14 mouse cellular contexts compared by ENCODE assay signal in the genomic region with DNA sequence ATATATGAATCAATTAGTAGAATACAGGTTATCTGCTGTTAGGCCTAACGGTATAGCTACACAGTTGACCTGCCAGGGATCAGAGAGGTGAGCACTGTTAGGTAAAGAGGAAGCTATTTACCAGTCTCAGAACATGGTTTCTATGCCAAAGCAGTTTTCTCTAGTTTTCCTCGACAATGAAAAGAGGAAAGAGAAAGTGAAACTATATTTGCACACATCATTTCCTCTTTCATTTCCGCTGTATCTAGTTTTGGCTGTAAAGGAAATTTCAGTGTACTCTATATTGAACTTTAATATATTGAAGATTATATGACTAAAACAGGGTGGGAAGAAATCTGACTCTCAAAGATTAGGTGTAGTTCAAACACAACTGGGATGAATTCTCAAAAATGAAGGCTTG.
A peak's percentile ranks its signal among the peaks of the same experiment; 100 is the strongest.
DNase-seq lines count a peak whose midpoint lies in the region; ATAC-seq lines count a peak whose summit lies in the region.
"Had no signal": no experiment of that assay in that cellular context is flagged by ENCODE, and none has a peak within 500 bp of the region (broad histone marks: within the 10 kb centered on the region; RNA-seq: fewer than 3 reads in every experiment).

No protein-coding gene starts in this region.

- no peak for DNase-seq in liver, embryonic 11.5 days (ENCODE audit: low spot score)
- peak; percentile 70 for DNase-seq in naive thymus-derived CD4-positive, alpha-beta T cell, adult 2 months (ENCODE audit: low read depth)
- DNase-seq in forebrain, embryonic 14.5 days (ENCODE audit: low spot score) = no peak
- no peak for DNase-seq in ovary, postnatal 36 days (ENCODE audit: low spot score)
- DNase-seq: cerebellum, postnatal 36 days; left cerebral cortex, postnatal 4 days; lung, postnatal 10 days had no signal

- no peaks in the 10 kb centered on the region for H3K27me3 ChIP-seq in liver, embryonic 12.5 days (replicated peaks)
- no peaks in the 10 kb centered on the region for H3K27me3 ChIP-seq in liver, embryonic 11.5 days (replicated peaks; ENCODE audit: control insufficient read depth, insufficient read depth, low read length)
- no peaks in the 10 kb centered on the region for H3K27me3 ChIP-seq in forebrain, embryonic 14.5 days (replicated peaks; ENCODE audit: control insufficient read depth, insufficient read depth, low read length)
- H3K27me3 ChIP-seq in midbrain, embryonic 16.5 days (ENCODE audit: control insufficient read depth, insufficient read depth, low read depth, low read length) = no peaks in the 10 kb centered on the region
- H3K27me3 ChIP-seq: hindbrain, embryonic 12.5 days; kidney, embryonic 15.5 days had no signal

- H3K9ac ChIP-seq in liver, embryonic 12.5 days = no peak overlapping the region
- no peak overlapping the region for H3K9ac ChIP-seq in liver, embryonic 11.5 days (ENCODE audit: low read depth, low read length)
- no peak overlapping the region for H3K9ac ChIP-seq in forebrain, embryonic 14.5 days (ENCODE audit: low read length)
- H3K9ac ChIP-seq in midbrain, embryonic 16.5 days (ENCODE audit: low read depth, low read length) = no peak overlapping the region
- H3K9ac ChIP-seq: hindbrain, embryonic 12.5 days; kidney, embryonic 15.5 days had no signal

- no peaks in the 10 kb centered on the region for H3K4me1 ChIP-seq in liver, embryonic 12.5 days
- H3K4me1 ChIP-seq in liver, embryonic 11.5 days (replicated peaks; ENCODE audit: control insufficient read depth, insufficient read depth, low read length) = no peaks in the 10 kb centered on the region
- no peaks in the 10 kb centered on the region for H3K4me1 ChIP-seq in forebrain, embryonic 14.5 days (ENCODE audit: control insufficient read depth, insufficient read depth, low read length)
- peaks cover 3% of the 10 kb centered on the region; the same call in 1 of the 2 replicates for H3K4me1 ChIP-seq in midbrain, embryonic 16.5 days (ENCODE audit: control insufficient read depth, insufficient read depth, low read length)
- H3K4me1 ChIP-seq: heart, embryonic 10.5 days; hindbrain, embryonic 12.5 days; kidney, embryonic 15.5 days had no signal

- no peak overlapping the region for H3K4me3 ChIP-seq in liver, embryonic 12.5 days
- H3K4me3 ChIP-seq in liver, embryonic 11.5 days (ENCODE audit: low read depth, low read length) = no peak overlapping the region
- no peak overlapping the region for H3K4me3 ChIP-seq in forebrain, embryonic 14.5 days (ENCODE audit: low read depth, low read length)
- H3K4me3 ChIP-seq in midbrain, embryonic 16.5 days (ENCODE audit: low read depth, low read length) = no peak overlapping the region
- H3K4me3 ChIP-seq: heart, embryonic 10.5 days; hindbrain, embryonic 12.5 days; kidney, embryonic 15.5 days had no signal

- WGBS in liver, embryonic 12.5 days (ENCODE audit: insufficient replicate concordance) = 39% methylated on average over 3 of the region's 3 CpGs
- WGBS in liver, embryonic 11.5 days = 60% methylated on average over 3 of the region's 3 CpGs
- 89% methylated on average over 3 of the region's 3 CpGs for WGBS in forebrain, embryonic 14.5 days
- 91% methylated on average over 3 of the region's 3 CpGs for WGBS in midbrain, embryonic 16.5 days

- ATAC-seq in liver, embryonic 12.5 days = no peak
- ATAC-seq in liver, embryonic 11.5 days (replicated peaks; ENCODE audit: low FRiP score) = no peak
- peak; percentile 97 for ATAC-seq in CD4-positive, CD25-positive, alpha-beta regulatory T cell, adult 4 months
- ATAC-seq in hematopoietic stem cell, adult 5-6 weeks (replicated peaks in 1 of 2; ENCODE audit: insufficient read depth in 1 of 2, low FRiP score in 2 of 2, low TSS enrichment in 1 of 2, low read depth in 1 of 2, poor library complexity in 2 of 2, severe bottlenecking in 2 of 2) = peak; percentile 87 to 93
- no peak for ATAC-seq in forebrain, embryonic 14.5 days
- ATAC-seq in midbrain, embryonic 16.5 days = no peak

- 0 out of 2 replicates have a peak overlapping the region, but pooled peaks have one; percentile 10 for H3K4me2 ChIP-seq in liver, embryonic 12.5 days
- no peak overlapping the region for H3K4me2 ChIP-seq in liver, embryonic 11.5 days
- H3K4me2 ChIP-seq in forebrain, embryonic 14.5 days (ENCODE audit: low read length) = no peak overlapping the region
- no peak overlapping the region for H3K4me2 ChIP-seq in midbrain, embryonic 16.5 days (ENCODE audit: low read length)
- H3K4me2 ChIP-seq: hindbrain, embryonic 12.5 days; kidney, embryonic 15.5 days had no signal

- H3K9me3 ChIP-seq in liver, embryonic 12.5 days (replicated peaks) = no peaks in the 10 kb centered on the region
- H3K9me3 ChIP-seq in liver, embryonic 11.5 days (ENCODE audit: control insufficient read depth, low read length) = no peaks in the 10 kb centered on the region
- H3K9me3 ChIP-seq in forebrain, embryonic 14.5 days (replicated peaks; ENCODE audit: control insufficient read depth, low read length) = no peaks in the 10 kb centered on the region
- no peaks in the 10 kb centered on the region for H3K9me3 ChIP-seq in midbrain, embryonic 16.5 days (replicated peaks; ENCODE audit: control insufficient read depth, low read length, poor library complexity, severe bottlenecking)
- H3K9me3 ChIP-seq: heart, embryonic 10.5 days; hindbrain, embryonic 12.5 days; kidney, embryonic 15.5 days had no signal

- no peak overlapping the region for H3K27ac ChIP-seq in liver, embryonic 12.5 days
- no peak overlapping the region for H3K27ac ChIP-seq in liver, embryonic 11.5 days (ENCODE audit: low read depth, low read length)
- H3K27ac ChIP-seq in forebrain, embryonic 14.5 days (ENCODE audit: low read depth, low read length) = no peak overlapping the region
- H3K27ac ChIP-seq in midbrain, embryonic 16.5 days (ENCODE audit: low read length) = no peak overlapping the region
- H3K27ac ChIP-seq: heart, embryonic 10.5 days; hindbrain, embryonic 12.5 days; kidney, embryonic 15.5 days had no signal

- no peaks in the 10 kb centered on the region for H3K36me3 ChIP-seq in liver, embryonic 12.5 days
- H3K36me3 ChIP-seq in liver, embryonic 11.5 days (ENCODE audit: control insufficient read depth, insufficient read depth, low read length) = no peaks in the 10 kb centered on the region
- no peaks in the 10 kb centered on the region for H3K36me3 ChIP-seq in forebrain, embryonic 14.5 days (ENCODE audit: control insufficient read depth, insufficient read depth, low read length)
- H3K36me3 ChIP-seq in midbrain, embryonic 16.5 days (ENCODE audit: control insufficient read depth, insufficient read depth, low read length) = no peaks in the 10 kb centered on the region
- H3K36me3 ChIP-seq: heart, embryonic 10.5 days; kidney, embryonic 15.5 days had no signal

Comparison
In these comparisons a context has a peak if more than half of its experiments do, and no peak if none do; other contexts are left out.
1. ATAC-seq: peak in CD4-positive, CD25-positive, alpha-beta regulatory T cell, adult 4 months (single experiment) and hematopoietic stem cell, adult 5-6 weeks (2 of 2); none in liver, embryonic 12.5 days (single experiment), liver, embryonic 11.5 days (single experiment), forebrain, embryonic 14.5 days (single experiment) and midbrain, embryonic 16.5 days (single experiment).